Mouse (Mus musculus) hindlimb bud, embryonic 11.5 days (tissue): Measurements from ENCODE around the gene Slc32a1.

ENCODE experiments used
- DNase-seq: peaks from one replicate; pipeline ENCODE4 v3.0.0-alpha.2; 2012; ENCODE audit warnings: low read depth, low spot score; ENCODE audit errors: extremely low spot score

The Slc32a1 gene

GRCm38 (mm10) chr2:158611726-158612670 is 1.4 kb downstream of the Slc32a1 start:
- DNase-seq: no peak

GRCm38 (mm10) chr2:158612671-158613250 is 2.2 kb downstream of the Slc32a1 start:
- no peak for DNase-seq

- no peak for DNase-seq
Measured at GRCm38 (mm10) chr2:158613541-158614417, 3.2 kb downstream of the Slc32a1 start.

GRCm38 (mm10) chr2:158614418-158614955 is 3.9 kb downstream of the Slc32a1 start:
- no peak for DNase-seq

- no peak for DNase-seq
Measured at GRCm38 (mm10) chr2:158615161-158615680, 4.7 kb downstream of the Slc32a1 start.

- DNase-seq: no peak
Measured at GRCm38 (mm10) chr2:158615702-158616101, 5.1 kb downstream of the Slc32a1 start.

GRCm38 (mm10) chr2:158616296-158616695 is 5.7 kb downstream of the Slc32a1 start:
- no peak for DNase-seq

- no peak for DNase-seq
Measured at GRCm38 (mm10) chr2:158616790-158617189, 6.2 kb downstream of the Slc32a1 start.

- peak; percentile 88 for DNase-seq
Measured at GRCm38 (mm10) chr2:158624718-158625222, 14.2 kb downstream of the Slc32a1 start, which contains the start of gene Actr5. Actr5 (plus strand) TSS chr2:158624888.

- DNase-seq: no peak
Measured at GRCm38 (mm10) chr2:158625231-158625630, 14.7 kb downstream of the Slc32a1 start.

GRCm38 (mm10) chr2:158625697-158626096 is 15.1 kb downstream of the Slc32a1 start:
- DNase-seq: no peak

GRCm38 (mm10) chr2:158628858-158629257 is 18.3 kb downstream of the Slc32a1 start:
- no peak for DNase-seq

GRCm38 (mm10) chr2:158629414-158629813 is 18.8 kb downstream of the Slc32a1 start:
- DNase-seq: no peak

- no peak for DNase-seq
Measured at GRCm38 (mm10) chr2:158631873-158632272, 21.3 kb downstream of the Slc32a1 start.

- no peak for DNase-seq
Measured at GRCm38 (mm10) chr2:158641869-158642268, 31.3 kb downstream of the Slc32a1 start.

- DNase-seq: no peak
Measured at GRCm38 (mm10) chr2:158642587-158642986, 32.0 kb downstream of the Slc32a1 start.

GRCm38 (mm10) chr2:158643791-158644190 is 33.2 kb downstream of the Slc32a1 start:
- DNase-seq: no peak

GRCm38 (mm10) chr2:158651159-158651908 is 40.8 kb downstream of the Slc32a1 start:
- no peak for DNase-seq

- DNase-seq: no peak
Measured at GRCm38 (mm10) chr2:158652985-158653384, 42.4 kb downstream of the Slc32a1 start.

- no peak for DNase-seq
Measured at GRCm38 (mm10) chr2:158654717-158655116, 44.1 kb downstream of the Slc32a1 start.
